Mouse (Mus musculus): ENCODE data around the gene Kcnn1.

Gene Kcnn1

DNA sequence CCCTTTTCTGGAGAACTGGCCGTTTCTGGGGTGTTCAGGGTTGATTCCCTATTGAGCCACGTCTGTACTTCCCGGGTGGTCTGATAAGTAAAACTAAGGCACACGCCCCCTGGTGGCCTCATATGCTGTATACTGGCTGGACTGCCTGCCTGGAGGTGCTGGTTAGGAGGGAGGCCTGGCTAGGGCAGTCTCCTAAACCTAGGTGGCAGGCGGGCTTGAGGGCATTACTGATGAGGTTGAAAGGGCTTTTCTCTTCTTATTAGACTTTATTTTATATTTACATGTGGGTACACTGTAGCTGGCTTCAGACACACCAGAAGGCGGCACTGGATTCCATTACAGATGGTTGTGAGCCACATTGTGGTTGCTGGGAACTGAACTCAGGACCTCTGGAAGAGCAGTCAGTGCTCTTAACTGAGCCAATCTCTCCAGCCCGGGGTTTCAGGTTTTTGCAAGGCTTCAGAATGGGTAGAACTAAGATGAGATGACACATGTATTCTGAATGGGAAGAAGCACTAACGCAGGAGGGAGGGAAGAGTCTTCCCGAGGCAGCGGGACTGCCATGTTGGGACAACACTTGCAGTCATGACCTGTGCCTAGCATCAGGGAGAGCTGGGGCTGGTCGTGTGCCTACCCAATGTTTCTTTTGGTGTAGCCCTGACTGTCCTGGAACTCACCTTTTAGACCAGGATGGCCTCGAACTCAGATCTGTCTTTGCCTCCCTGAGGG, 30.8 kb upstream of the Kcnn1 start:
- DNase-seq (ENCODE audit: extremely low read depth, low read depth, low spot score) = no peak

DNA sequence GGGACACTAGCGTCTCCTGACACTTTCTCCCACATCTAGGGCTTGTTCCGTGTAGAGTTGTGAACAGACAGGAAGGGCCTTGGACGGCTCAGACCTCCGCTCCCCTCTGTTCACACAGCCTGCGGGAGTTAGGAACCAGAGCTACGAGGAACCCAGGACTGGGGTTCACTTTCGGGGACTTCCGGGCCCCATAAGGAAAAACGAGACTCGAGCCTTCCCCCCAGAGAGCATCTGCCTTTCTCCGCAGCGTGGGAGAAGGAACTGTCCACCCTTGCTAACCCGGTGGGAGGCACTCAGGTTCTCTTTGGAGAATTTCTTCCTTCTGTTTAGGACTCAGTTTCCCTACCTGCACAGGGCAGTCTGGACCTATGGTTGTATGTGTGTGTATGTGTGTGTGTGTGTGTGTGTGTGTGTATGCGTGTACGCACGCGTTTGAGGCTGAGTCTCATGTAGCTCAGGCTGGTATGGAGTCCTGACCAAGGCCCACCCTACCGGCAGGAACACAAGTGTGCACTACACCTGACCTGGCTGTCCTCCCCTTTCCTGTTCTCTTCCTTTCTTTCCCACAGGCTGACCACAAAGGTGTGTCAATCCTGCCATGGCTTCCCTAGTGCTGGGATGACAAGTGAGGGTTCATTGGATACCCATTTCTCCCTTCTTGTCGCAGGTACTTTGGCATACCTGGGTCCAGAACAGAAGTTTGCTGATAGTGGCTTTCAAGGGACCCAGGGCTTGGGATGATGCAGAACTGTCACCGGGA, 30.0 kb upstream of the Kcnn1 start:
- no peak for DNase-seq (ENCODE audit: extremely low read depth, low read depth, low spot score)

DNA sequence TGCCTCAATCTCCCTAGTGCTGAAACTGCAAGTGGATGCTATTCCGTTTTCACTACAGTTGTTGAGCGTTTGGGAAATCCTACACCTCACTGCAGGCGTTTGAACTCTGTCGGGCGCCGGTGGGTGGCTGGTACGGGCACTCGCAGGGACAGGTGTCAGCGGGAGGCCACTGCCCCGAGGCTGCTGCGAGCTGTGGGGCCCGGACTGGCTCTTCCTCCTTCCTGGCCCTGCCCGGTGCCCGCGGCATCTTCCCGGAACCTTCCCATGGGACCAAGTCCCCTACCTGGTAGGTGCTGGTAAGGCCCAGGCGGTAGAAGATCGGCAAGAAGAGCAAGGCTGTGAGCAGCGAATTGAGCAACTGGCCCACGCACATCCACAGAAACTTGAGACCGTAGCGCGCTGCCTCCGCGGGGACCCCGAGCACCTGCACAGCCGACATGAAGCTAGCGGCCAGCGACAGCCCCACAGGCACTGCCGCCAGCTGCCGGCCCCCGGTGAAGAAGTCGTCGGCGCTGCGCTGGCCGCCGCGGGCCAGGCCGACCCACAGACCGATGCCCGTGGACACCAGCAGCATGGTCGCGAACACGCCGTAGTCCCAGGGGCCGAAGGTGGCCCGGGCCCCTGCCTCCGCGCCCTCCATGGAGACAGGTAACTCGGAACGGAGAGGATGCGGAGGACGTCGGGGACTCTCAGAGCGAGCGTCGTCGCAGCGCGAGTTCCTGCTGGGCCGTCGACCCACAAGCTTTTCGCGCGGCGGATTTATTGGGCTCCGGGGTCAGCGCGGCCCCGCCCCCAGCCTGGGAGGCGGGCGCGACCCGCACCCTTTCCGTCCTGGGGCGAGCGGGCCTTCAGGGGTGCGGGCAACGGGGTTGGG, 29.2 kb upstream of the Kcnn1 start, which contains the start of gene Slc5a5:
Gene Slc5a5 (minus strand): TSS at position 736 of the 874 bp plus-strand sequence.
- no peak for DNase-seq (ENCODE audit: extremely low read depth, low read depth, low spot score)

DNA sequence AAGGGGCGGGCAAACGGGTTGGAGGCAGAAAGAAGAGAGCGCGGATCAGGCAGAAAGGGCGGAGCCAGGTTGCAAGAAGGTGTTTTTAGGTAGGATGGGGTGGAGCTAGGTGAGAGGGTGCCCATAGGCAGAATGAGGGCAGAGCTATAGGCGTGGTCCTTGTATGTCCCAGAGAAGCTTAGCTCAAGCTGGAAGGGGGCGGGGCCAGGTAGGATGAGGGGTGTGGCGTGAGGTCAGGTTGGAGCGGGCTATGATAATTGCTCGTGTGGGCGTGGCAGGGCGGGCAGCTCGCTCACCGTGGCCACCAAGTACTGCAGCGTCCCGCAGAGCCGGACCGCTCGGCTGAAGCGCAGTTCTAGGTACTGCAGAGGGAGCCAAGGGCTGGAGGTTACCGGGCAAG, 28.3 kb upstream of the Kcnn1 start:
- peak; percentile 78 for DNase-seq (ENCODE audit: extremely low read depth, low read depth, low spot score)

DNA sequence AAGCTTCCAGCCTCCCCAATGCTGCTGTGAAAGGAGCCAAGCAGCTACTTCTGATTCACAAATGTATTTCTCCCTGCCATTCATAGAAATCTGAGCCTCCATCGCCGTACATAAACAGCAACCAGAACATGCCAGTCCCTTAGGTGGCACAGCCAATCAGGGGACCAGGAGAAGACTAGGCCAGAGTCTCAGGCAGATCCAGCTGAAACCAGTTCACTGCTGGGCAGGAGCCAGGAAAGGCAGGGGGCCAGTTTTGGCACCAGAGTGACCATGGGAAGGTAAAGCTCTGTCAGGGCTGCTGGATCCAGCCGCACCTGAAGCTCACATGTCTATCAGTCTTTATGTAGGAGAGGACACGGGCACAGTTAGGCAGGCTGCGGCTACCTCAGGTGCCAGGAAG, 27.6 kb upstream of the Kcnn1 start:
- DNase-seq (ENCODE audit: extremely low read depth, low read depth, low spot score) = no peak

DNA sequence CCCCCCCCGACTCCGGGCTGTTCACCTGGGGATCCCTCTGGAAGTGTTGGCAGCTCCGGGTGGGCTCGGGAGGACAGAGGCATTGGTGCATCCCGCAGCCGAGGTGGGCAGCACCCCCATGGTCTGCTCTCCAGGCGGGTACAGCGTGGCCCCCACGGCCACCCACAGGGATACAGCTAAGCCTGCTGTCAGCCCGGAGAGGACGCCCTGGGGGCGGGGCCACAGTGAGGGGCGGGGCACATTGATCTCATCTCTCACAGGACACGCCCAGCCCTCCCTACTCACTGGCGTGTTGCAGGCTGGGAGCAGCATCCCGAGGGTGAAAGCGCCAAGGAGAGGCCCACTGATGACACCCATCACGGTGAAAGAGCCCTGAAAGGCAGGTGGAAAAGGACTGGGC, 24.6 kb upstream of the Kcnn1 start:
- no peak for DNase-seq (ENCODE audit: extremely low read depth, low read depth, low spot score)

DNA sequence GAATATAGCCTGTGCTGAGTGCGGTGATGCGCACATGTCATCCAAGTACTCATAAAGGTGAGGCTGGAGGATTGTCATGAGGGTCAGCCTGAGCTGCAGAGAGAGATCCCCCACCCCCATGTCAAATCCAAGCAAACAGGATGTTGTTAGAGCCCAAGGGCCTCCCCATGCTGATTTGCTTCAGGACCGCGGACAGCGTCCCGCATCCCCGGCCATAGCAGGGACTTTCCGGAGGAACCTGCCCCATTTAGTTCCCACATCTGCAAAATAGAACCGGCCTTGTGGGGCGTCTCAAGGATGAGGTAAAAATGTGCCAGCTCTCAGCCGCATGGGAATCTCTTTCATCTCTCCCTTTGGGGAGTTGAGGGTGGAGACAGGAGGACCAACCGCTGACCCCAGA, 22.6 kb upstream of the Kcnn1 start:
- DNase-seq (ENCODE audit: extremely low read depth, low read depth, low spot score) = no peak

DNA sequence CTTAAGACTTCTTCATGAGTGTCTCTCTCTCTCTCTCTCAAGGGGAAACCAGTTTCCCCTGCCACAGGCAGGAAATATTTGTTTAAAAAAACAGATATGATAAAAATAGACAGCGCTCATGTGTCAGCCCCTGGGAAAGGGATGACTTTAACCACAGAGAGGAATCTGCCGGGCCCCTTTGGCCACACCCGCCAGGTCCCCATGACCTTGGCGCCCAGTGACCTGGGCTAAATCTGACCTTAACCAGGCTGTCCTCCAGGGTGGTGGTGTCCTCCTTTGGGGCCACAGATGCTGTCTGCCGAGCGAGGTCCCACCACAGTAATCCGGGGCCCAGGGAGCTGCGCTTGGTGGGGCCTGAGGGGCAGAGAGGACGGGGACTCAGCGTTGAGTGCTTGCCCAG, 21.6 kb upstream of the Kcnn1 start:
- DNase-seq (ENCODE audit: extremely low read depth, low read depth, low spot score) = no peak

DNA sequence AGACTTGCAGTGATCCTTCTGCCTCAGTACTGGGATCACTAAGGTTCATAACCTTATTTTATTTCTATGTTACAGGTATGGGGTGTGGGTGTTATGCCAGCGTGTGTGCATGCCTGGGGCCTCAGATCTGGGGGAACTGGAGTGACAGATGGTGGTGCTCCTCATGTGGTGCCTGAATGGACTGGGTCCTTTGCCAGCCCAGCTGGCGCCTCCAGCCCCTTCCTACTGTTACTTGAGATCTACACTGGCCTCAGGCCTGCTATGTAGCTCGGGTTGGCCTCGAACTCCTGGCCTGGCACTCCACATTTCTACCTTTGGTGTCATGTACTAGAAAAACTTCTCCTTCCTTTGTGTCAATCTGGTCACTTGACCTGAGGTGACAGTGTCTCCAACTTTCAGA, 21.1 kb upstream of the Kcnn1 start:
- DNase-seq (ENCODE audit: extremely low read depth, low read depth, low spot score) = no peak

DNA sequence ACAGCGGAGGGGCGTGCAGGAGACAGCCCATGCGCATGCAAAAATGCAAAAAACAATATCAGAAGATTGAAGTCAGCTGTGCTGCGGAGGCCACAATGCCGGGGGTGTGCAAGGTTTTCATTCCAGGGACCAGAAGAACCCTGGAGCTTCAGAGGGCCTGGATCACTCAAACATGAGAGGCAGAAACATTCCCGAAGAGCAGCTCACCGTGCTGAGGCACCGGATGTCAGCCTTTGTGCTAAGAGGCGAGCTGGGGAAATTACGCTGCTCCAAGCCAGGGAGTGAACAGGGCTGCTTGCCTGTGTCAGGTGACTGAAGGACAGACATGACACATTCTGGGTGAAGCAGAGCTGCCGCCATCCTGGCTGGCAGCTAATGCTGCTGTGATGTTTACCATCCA, 17.5 kb upstream of the Kcnn1 start:
- no peak for DNase-seq (ENCODE audit: extremely low read depth, low read depth, low spot score)

DNA sequence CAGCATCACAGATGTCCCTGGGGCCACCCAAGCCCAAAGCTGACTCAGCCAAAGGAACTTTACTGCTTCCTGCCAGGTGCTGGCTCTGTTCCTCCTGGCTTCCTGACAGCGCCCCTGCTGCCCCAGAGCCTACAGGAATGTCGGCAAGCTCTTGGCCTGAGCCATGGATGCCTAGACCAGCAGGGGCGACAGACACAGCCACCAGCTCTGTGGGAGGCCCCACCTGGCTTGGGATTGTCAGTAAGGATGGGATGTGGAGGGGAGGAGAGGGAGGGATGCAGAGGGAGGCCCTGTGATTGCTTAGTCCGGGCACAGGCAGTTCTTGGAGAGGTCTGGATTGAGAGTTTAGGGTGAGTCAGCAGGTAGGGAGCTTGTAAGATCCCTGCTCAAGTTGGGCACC, 17.1 kb upstream of the Kcnn1 start:
- no peak for DNase-seq (ENCODE audit: extremely low read depth, low read depth, low spot score)

DNA sequence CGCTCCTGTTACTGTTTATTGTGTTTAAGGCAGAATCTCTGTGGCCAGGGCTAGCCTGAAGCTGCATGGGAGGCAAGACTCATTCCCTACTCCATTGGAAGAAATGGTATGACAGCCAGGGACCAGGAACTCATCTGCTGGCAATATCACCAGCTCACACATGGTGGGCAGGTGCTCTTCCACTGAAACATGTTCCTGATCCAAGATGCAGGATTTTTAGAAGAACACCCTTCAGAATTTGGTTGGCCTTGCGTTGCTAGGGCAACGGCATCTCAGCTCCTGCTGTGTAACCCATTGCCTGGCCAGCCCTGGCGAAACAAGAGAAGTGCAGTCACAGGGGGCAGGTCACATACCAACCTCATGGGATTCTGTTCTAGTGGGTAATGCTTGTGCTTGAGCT, 16.4 kb upstream of the Kcnn1 start:
- no peak for DNase-seq (ENCODE audit: extremely low read depth, low read depth, low spot score)

DNA sequence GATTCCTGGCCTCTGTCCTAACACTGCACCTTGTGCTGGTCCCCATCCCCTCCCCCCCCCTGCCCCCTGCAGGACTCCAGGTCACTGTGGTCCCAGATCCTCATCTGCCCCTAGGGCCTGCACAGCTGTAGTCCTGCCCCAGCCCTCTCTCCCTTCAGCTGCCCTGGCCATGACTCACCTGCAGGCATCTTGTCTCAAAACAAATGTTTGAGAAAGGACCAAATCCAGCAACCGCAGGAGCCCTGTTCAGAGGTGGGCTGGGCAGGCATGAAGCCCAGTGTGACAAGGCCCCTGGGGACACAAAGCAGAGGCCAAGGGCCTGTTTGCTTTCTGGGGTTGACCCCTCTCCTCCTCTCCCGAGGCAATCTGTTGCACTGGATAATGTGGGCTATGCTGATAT, 15.1 kb upstream of the Kcnn1 start:
- no peak for DNase-seq (ENCODE audit: extremely low read depth, low read depth, low spot score)

DNA sequence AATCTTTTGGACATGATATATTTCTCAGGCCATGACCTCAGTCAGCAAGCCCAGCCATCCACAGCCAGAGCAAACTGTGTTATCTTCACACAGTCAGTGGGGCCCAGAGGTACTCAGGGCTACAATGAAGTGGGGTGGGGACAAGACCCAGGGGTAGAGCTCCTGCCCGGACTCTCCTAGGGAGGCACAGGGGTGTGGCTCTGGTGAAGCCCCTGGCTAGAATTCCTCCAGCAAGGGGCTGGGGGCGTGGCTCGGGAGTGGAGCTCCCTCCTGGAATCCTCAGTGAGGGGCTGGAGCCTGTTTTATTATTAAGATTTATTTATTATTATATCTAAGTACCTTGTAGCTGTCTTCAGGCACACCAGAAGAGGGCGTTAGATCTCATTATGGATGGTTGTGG, 13.3 kb upstream of the Kcnn1 start:
- DNase-seq (ENCODE audit: extremely low read depth, low read depth, low spot score) = no peak

DNA sequence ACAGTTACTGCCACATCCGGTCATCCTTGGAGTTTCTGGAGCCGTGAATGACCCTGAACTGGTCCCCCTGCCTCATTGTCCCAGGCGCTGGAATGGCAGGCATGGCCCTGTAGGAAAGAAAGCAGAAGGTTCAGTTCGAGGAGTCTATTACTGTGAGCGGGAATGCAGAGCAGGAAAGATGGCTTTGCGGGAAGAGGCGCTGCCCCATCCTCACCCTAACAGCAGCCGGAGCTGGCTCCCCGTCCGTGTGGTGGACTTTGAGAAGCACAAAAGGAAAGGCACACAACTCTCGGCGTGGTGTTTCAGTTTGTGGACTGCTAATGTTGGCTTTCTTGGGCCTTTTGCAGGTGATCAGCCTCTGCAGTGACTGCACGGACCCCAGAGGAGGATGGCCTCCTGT, 11.4 kb upstream of the Kcnn1 start:
- DNase-seq (ENCODE audit: extremely low read depth, low read depth, low spot score) = no peak

DNA sequence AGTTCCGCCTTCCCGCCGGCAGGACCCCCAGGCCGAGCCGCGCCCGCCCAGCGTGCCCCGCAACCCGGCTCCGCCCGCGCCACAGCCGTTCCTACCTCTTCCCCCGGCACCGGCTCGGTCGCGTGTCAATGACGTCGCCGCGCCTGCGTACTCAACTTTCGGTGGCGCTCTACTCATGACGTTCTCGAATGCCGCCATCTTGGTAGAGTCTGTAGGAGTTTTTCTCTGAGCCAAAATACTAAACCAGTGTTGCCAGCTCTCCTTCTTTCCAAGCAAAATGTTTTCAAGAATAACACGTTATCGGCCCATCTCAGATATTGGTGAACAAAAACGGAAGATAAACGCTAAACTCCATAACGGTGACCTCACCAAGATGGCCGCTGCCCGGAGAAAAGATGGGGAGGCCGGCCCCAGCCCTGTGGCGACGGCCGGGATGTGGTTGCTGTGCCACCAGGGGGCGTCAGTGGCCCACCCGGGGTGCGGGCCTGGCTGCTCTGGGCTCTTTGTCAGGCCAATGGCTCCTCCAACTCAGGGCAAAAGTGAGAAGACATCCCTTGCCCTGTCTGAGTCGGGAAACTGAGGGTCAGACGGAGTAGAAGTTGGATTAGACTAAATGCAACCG, 10.4 kb upstream of the Kcnn1 start, which contains the start of gene Ccdc124:
Gene Ccdc124 (minus strand): TSS at position 572 of the 622 bp plus-strand sequence.
- no peak for DNase-seq (ENCODE audit: extremely low read depth, low read depth, low spot score)

DNA sequence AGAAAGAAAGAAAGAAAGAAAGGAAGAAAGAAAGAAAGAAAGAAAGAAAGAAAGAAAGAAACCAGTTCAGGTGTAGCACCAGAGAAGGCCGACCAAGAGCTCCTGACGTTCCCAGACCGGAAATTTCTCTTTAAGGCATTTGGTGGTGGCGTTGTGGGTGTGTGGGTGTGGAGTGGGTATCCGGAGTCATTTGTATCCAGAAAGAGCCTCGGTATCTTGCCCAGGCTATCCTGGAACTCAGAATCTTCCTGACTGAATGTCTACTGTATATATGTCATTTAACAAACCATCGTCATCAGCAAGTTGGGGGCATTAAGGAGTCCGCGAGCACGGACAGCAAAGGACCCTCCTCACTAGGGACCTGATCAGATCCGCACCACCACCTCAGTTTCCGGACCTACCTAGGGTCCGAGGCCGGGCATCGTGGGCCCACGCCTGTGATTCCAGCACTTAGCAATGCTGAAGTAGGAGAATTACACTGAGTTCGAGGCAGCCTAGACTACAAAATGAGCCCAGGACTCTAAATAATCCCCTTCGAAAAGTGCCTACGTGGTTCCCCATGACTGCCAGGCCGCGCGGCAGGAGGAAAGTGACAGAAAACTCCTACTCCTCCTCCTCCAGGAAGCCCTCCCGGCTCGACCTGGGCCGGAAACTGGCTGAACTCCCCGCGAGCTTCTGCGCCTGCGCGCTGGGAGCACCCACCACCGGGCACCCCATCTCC, 9.7 kb upstream of the Kcnn1 start:
- DNase-seq (ENCODE audit: extremely low read depth, low read depth, low spot score) = no peak

DNA sequence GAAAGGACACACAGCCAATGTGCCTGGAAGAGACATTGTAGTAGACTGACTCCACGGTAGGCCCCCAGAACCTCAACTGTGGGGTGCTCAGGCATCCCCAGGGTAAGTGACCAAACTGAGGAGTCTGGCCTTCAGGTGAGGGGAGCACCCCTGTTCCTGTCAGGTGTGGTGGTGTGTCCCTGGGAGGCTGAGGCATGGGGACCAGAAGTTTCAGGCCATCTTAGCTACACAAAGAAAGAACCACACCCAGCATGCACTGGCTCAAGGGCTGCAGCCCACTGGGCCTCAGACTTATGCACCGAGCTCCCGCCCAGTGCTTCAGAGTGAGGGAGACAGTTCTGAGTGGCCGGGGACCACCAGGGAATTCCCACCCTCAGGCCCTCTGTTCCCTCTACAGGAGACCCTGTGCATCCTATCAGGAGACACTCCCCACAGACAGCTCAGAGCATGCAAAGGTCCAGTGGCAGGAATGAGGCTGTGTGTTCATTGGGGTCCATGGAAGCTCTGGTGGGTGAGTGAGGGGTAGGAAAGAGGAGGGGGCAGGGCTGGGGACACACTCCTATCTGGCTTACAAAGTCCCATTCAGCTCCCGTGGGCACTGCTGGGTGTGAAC, 8.2 kb upstream of the Kcnn1 start:
- no peak for DNase-seq (ENCODE audit: extremely low read depth, low read depth, low spot score)

DNA sequence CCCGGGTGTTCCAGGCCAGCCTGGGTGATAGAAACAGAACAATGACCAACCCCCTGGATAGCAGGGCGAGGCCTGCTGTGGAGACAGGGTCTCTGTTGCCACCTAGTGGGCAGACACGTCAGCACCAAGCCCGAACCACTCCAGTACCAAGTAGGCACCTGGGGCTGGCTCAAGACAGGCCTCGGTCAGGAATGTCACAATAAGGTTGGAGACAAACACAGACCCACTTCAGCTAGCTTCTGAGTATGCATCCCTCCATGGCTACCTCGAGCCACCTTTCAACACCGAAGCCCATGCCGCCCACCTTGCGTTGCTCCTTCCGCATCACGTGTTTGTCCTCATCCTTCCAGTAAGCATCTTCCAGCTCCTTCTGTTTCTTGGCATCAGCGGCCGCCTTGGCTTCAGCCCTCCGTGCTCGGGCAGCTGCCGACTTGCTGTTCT, 6.6 kb upstream of the Kcnn1 start:
- no peak for DNase-seq (ENCODE audit: extremely low read depth, low read depth, low spot score)

DNA sequence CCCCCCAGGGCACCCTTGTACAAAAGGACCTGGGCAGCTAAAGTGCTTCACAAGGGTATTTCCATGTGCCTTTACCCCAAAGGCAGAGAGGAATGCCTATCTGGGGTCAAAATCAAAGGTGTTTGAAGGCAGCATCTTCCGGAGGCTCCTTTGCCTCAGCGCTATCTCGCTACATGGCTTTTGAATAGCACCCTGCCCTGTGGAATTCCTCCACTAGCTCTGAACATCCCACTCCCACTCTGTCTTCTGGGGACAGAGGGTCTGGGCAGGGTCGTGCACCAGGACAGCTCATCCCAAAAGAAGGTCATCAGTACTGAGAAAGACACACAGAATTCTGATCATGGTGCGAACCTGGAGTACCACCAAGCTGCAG, 6.1 kb upstream of the Kcnn1 start:
- no peak for DNase-seq (ENCODE audit: extremely low read depth, low read depth, low spot score)

Data from fat pad, adult 2 months (tissue).